Mouse (Mus musculus) gastrocnemius, adult 2 months (tissue): Measurements from ENCODE around the gene Glis2. TPM values are rescaled to one million over a fixed set of nuclear protein-coding genes. Genes with fewer than 3 reads are reported as not detected.

Experiments
- DNase-seq: peaks from one replicate; pipeline ENCODE4 v3.0.0; 2022
- H3K27ac ChIP-seq: fragments of 200-600 bp; 2 replicates; pipeline ENCODE4 v1.8.1; 2022; ENCODE audit warnings: mild to moderate bottlenecking
- H3K4me3 ChIP-seq: fragments of 200-600 bp; 2 replicates; pipeline ENCODE4 v1.8.1; 2022; ENCODE audit warnings: mild to moderate bottlenecking, moderate library complexity
- CTCF ChIP-seq: fragments of 200-600 bp; IDR thresholded peaks from 2 replicates; pipeline ENCODE4 v1.8.1; 2022; ENCODE audit warnings: antibody characterized with exemption, mild to moderate bottlenecking, moderate library complexity
- intact Hi-C: fragments of 180-260 bp; cut with DNase I; formaldehyde crosslinking; loops from one replicate; pipeline ENCODE4 v1.15.1; 2025
- total RNA-seq, 2 experiments: library from RNA; stranded (reverse); gene quantifications; 2 replicates each; pipeline ENCODE4 v1.2.3; 2021

The Glis2 gene
- total RNA-seq, 2 experiments from 2014 or later = 5.2 to 6.9 TPM

- no peak for TF ChIP-seq CTCF
- Histone ChIP-seq H3K4me3 (peak overlapping the region; percentile 54), H3K27ac (peak overlapping the region; percentile 78)
- intact Hi-C loops = no loop called here
- peak; percentile 15 for DNase-seq
These were observed 54.7 kb downstream of the Glis2 start for GRCm38 (mm10) chr16:4649211-4649610.

DNA sequence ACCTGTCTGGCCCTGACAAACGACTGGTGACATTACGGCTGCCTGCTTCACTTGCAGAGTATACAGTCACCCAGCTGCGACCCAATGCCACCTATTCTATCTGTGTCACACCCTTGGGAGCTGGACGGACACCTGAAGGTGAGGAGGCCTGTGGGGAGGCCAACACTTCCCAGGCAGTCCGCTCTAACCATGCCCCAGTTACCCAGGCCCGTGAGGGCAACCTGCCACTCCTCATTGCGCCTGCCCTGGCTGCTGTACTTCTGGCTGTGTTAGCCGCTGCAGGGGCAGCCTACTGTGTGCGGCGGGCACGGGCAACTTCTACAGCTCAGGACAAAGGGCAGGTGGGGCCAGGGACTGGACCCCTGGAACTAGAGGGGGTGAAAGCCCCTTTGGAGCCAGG, 55.2 kb downstream of the Glis2 start:
- Histone ChIP-seq H3K27ac (peak overlapping the region; percentile 78), H3K4me3 (peak overlapping the region; percentile 54)
- TF ChIP-seq CTCF = no peak

GRCm38 (mm10) chr16:4650161-4650560, 55.6 kb downstream of the Glis2 start:
- intact Hi-C loops = no loop called here
- TF ChIP-seq CTCF = no peak
- peak overlapping the region; percentile 78 for H3K27ac ChIP-seq
- H3K4me3 ChIP-seq = peak overlapping the region; percentile 54
- DNase-seq = peak; percentile 17

More for the DNA sequence above, 55.2 kb downstream of the Glis2 start:
- DNase-seq = peak; percentile 40
- intact Hi-C loops = no loop called here

DNA sequence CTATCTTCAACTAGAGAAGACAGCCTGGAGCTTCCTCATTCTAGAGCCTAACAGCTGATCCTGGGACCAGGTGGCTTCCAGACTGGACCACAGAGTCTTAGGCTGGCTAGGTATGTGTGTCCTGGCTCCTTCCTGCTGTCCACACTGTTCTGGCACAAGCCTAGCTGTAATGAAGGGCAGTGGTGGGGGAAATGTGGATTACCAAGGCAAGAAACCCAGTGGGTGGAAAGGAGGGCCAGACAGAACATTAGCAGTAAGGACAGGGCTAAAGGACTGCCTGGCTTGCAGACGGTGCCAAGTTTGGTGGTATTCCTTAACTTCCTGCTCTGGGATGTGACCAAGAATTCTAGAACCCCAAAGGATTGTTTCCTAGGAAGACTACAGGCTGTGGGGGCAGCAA, 56.6 kb downstream of the Glis2 start:
- no peak for TF ChIP-seq CTCF
- peak overlapping the region; percentile 54 for H3K4me3 ChIP-seq
- H3K27ac ChIP-seq = peak overlapping the region; percentile 80
- no peak for DNase-seq
- intact Hi-C loops = no loop called here

DNA sequence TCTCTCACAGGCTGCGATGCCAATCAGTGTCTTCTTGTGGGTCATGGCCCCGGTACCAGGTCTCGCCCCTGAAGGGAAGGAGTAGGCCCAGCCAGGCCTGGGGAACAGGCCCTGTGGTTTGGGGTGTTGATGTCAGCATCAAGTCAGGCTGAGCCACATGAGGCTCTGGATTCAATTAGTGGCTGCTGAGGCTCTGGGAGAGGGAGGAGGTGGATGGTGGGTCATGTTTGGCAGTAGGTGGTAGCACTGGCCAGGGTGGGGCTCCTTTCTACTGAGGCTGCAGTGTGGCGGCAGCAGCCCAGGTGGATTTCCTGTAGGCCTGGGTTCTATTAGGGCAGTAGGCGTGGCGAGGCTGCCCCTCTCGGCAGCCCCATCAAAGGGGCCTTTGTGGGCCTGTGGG, 57.1 kb downstream of the Glis2 start:
- DNase-seq = peak; percentile 43
- TF ChIP-seq CTCF = no peak
- intact Hi-C loops = no loop called here
- Histone ChIP-seq H3K4me3 (peak overlapping the region; percentile 54), H3K27ac (peak overlapping the region; percentile 80)

DNA sequence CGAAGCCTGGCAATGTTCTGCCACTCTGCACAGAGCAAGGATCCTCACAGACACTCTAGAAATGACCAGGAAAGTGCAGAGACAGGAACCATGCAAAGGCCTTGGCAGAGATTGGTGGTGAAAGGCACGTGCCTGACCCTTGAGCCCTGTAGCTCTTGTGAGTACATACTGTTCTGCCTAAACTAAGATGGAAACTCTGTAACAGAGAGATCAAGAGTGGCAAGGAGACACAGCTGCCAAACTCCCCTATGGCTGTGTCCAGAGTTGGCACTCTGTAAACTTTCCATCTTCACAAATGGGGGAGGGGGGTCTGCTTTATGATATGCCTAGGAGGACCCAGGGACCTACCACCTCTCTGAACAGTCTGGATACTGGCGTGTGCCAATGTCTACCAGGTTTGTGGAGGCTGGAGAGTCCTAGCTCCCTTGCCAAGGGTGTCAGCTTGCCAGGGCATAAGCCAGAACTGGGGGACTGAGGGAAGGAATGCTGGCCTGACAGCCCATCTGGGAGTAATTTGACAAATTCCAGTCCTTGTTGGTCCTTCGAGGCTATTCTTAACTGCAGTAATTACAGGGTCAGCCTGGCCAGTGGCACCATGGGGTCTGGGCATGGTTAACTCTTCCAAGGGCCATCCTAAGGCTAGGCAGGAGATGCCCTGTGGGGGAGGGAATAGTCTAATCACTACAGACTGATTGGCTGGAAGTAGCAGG, 58.3 kb downstream of the Glis2 start:
- no peak for TF ChIP-seq CTCF
- intact Hi-C loops = no loop called here
- peak; percentile 73 for DNase-seq

GRCm38 (mm10) chr16:4654706-4655105, 60.2 kb downstream of the Glis2 start:
- intact Hi-C loops = no loop called here
- DNase-seq = peak; percentile 69
- Histone ChIP-seq H3K4me3 (peak overlapping the region; percentile 39), H3K27ac (peak overlapping the region; percentile 80)
- peak; percentile 54 for TF ChIP-seq CTCF

More for the DNA sequence above, 58.3 kb downstream of the Glis2 start:
- Histone ChIP-seq H3K27ac (peak overlapping the region; percentile 80), H3K4me3 (no peak overlapping the region)

- Histone ChIP-seq H3K4me3 (no peak overlapping the region; the same call in 1 of the 2 replicates), H3K27ac (peak overlapping the region; percentile 80)
- TF ChIP-seq CTCF = peak; percentile 42
- peak; percentile 63 for DNase-seq
- intact Hi-C loops = no loop called here
These were observed 60.8 kb downstream of the Glis2 start for GRCm38 (mm10) chr16:4655251-4655734.

GRCm38 (mm10) chr16:4655764-4656570, 61.5 kb downstream of the Glis2 start:
- TF ChIP-seq CTCF = peak; percentile 16; the same call in 1 of the 2 replicates
- no peak overlapping the region for H3K4me3 ChIP-seq
- intact Hi-C loops = no loop called here
- peak overlapping the region; percentile 80 for H3K27ac ChIP-seq
- peak; percentile 49 for DNase-seq

DNA sequence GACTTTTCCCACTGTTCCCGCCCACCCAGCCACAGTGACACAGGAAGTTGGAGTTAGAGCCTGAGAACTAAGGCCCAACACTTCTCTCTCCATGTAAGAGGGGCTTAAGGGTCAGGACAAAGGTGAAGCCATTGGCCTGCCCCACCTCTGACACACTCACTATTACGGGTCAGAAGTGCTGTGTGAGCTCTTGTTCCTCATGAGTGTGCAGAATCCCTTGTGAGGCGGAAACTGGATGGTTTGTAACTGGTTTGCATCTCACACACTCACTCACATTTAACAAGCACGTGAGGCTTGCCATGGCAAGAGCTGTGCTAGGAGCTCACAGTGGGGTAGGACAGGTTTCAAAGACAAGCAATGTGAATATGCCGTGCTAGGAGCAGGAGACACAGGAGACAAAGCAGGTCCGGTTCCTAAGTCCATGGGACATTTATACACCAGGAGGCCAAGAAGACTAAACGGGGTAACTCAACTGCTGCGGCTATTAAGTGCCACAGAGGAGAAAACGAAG, 62.1 kb downstream of the Glis2 start:
- H3K4me3 ChIP-seq = no peak overlapping the region
- peak overlapping the region; percentile 80 for H3K27ac ChIP-seq
- intact Hi-C loops = no loop called here
- no peak for TF ChIP-seq CTCF
- DNase-seq = no peak

- H3K4me3 ChIP-seq = no peak overlapping the region
- TF ChIP-seq CTCF = no peak
- DNase-seq = peak; percentile 60
- peak overlapping the region; percentile 53 for H3K27ac ChIP-seq
- intact Hi-C loops = loop anchor here (2.0 kb wide), 1 partner anchor 14 kb away; no protein-coding TSS in a partner anchor
These were observed 64.3 kb downstream of the Glis2 start for GRCm38 (mm10) chr16:4658781-4659245.

DNA sequence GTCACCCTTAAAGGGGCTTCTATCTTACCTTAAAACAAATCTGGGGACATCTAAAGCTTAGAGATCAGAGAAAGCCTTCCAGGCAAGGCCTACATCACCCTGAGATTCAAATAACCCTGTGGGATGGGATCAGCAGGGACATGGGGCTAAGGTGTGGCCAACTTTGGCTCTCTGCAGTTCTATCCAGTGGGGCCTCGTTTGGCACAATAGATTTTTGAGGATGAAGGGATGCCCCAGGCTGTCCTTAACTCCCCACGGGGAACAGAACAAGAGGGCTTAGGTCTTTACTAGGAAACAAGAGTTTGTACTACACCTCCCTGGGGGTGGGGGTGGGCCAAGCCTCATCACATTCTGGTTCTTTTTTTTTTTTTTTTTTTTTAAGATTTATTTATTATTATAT, 64.8 kb downstream of the Glis2 start:
- TF ChIP-seq CTCF = no peak
- DNase-seq = no peak
- Histone ChIP-seq H3K4me3 (no peak overlapping the region), H3K27ac (peak overlapping the region; percentile 53)
- intact Hi-C loops = loop anchor here (2.0 kb wide), 1 partner anchor 13 kb away; no protein-coding TSS in a partner anchor
